Mouse (Mus musculus) lung, postnatal 25 days (tissue): ENCODE data around the gene Ryr2.
"Not testable (repeated sequence)": the region's sequence is repeated elsewhere in the genome, so short reads cannot be mapped to it uniquely, and the experiment has no call there.

Source experiments
- DNase-seq: peaks from one replicate; pipeline ENCODE4 v3.0.0; 2022; ENCODE audit warnings: low spot score

Ryr2 gene

DNA sequence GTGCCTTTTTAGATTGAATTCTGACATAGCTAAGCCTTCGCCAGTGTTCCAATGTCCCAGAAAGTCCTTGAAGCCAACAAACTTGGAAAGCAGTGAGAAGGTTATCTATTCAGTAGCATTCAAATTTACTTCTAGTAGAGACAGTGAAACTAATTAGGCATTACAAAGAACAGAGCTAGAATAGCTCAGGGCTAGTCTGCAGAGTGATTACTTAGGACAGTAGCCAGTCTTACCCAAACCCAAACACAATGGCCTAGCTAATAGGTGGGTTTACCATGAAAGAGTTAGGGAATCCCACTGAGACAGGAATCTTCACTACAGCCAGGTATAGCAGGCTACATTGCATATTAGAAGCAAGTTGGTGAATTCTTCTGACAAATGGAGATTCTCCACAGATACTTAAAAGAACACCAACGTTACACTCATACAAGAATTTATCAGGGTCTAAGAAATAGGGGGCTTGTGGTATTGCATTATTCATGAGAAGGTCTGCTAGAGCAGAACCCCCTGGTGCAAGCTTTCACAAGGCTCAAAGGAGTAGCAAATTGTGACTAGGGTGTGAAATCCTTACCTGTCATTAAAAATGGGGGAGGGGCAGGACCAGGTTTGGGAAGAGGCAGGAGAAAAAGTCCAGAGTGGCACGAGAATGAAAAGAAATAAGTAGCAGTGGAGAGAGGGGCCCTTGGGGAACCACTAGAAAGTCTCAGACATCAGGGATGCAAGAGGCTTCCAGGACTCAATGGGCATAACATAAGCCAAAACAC lies 172.3 kb downstream of the Ryr2 start:
- DNase-seq = not testable (repeated sequence)

DNA sequence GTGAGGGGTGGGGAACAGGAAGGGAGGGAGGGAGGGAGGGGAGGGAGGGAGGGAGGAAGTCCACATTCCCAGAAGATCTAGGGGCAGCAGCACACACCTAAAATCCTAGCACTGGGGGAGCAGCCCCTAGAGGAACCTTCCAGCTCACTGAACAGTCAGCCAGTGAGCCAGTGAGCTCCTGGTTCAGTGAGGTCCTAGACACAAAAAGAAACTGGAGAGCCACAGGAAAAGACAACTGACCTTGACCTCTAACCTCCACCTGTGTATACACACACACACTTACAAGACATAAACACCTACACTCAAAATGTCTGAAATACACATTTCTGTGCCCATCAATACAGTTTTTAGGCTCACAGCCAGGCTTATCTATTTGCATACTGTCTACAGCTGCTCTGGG lies 173.4 kb downstream of the Ryr2 start:
- no peak for DNase-seq

DNA sequence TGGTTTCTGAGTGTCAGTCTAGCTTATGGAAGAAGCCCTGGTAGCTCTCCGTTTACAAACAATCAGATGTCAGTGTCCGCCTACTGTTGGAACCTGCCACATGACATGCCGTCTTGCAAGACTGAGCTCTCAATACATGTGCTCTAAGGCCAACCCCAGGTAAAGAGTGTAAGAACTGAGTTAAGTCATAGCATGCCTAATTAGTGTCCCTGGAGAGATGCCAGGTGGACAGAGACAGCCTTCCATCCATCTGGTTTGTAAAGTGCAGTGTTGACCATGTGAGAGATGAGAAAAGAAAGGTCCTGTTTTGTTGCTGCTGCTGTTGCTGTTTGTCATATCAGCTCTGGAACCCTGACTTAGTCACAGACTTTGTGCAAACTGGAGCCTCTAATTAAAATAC lies 178.0 kb downstream of the Ryr2 start:
- DNase-seq = no peak

DNA sequence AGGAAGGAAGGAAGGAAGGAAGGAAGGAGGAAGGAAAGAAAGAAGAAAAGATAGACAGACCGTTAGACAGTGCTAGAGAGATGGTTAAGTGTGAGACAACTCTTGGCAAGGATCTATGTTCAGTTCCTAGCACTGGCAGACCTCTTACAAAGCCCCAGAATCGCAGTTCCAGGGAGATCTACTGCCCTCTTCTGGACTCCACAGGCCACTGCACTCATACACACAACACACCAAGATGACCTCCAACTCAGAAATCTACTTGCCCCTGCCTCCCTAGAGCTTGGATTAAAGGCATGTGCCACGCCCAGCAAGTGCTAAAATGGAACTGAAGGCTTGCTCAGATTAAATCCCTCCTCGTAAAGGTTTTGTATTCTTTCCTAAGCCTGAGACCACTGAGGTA lies 179.0 kb downstream of the Ryr2 start:
- no peak for DNase-seq

DNA sequence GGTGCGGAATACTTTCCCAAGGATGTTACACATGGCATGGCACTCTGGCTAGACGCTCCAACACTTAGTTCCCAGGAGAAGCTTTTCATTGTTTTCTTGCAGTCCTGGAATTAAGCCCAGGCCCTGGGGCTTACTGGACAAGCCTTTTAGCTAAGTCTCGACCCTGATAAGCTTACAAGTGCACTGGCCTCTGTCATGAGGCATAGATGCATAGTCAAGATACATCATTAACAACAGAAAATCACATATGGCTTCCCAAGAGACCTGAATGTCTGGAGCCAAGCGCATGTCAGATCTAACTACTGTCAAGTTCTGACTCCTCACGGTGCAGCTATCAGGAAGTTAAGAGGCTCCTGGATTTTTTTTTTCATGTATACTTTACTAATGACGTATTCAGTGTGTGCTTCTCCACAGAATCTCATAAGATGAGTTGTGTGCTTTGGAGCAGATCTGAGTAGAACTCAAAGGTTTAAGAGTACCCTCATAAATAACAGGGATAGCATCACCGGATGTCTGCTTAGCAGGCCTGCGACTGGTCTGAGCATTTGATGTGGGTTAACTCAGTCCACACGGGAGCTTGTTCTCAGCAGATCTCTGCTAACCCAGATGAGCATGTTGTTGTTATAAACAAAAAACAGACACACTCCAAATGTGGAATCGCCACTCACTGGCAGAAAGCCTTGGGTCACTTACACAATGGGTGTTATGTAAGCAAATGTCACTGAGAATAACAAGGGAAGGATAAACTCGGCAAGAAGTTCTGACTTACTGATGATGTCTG lies 179.8 kb downstream of the Ryr2 start:
- DNase-seq = peak; percentile 27

DNA sequence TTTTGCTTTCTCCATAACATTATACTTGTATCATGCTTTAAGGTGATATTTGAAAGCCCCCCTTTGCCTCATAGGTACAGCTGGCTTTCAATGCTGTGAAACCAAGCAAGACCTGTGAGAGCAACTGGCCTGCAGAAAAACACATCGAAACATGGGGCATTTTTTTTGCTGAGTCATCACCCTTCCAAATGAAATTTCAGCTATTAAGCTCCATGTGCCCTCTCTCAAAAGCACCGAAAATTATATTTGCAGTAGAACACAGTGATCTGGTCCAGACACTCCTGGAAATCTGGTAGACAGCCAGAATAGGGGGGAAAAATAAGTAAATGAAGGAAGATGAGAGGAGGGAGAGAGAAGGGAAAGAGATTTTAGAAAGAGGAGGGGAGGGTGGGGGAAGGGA lies 180.5 kb downstream of the Ryr2 start:
- DNase-seq = no peak

DNA sequence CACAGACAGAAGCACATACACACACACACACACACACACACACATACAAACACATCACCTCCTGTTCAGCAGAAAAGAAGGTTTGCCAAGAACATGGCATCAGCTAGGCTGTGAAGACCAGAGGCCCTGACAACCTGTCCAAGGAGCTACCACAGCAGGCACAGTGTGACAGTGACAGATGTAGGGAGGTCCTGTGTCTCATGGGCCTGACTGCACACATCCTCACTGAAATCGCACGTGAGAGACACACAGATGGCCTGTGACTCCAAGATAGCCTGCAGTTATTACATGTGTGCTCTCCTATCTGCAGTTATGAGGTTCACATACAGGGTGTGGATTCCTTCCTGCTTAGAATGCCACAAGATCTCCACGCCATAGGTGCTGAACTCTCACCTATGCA lies 182.0 kb downstream of the Ryr2 start:
- no peak for DNase-seq

DNA sequence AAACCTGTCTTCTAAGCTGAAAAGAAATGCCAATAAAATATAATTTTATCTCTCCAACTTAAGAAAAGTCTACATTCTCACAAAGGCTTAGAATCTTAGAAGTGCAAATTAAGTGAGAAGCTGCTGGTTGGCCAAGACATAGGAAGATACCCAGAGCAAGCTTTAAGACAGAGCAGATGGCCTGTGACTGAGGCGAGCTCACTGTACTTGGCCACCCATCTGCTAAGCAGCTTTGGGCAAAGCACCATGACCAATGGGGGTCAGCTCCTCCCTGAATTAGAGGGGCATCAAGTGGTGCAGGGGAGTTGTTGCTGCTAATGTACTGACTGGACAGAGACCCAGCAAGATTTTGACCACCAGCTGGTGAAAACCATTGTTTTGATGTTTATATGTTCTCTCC lies 186.2 kb downstream of the Ryr2 start:
- DNase-seq = no peak

DNA sequence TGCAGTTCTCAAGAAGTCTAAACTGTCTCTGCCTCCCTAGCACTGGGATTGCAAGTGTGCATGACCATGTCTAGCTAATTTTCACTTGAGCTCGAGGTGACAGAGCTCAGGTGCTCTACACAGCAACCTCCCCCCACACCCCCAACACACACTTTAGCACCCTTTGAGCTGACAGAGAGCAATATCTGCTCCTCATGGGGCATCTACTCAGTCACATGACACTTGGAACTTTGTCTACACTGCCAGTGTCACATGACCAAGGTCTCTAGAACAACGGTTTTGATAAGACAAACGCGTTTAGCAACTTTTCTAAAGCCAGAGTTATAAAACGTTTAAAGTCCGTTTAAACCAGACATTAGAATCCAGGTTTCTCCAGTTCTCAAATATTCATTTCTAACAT lies 187.3 kb downstream of the Ryr2 start:
- DNase-seq = no peak

DNA sequence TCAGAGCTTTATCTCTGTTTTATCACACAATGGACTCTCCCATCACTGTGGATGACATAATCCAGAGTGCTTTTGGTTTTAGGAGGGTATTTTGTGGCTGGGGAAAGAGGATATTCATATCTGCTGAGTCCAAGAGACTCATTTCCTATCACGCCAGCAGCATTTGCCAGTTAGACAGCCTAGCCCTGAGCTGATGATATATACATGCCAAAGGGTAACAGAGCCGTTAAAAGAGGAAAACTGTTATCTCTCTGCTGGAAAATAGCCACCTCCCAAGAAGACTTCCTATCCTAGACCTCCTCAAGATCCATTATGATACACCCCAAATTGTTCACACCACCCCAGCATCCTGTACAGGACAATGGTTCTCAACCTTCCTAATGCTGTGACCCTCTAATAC lies 191.1 kb downstream of the Ryr2 start:
- DNase-seq = no peak

DNA sequence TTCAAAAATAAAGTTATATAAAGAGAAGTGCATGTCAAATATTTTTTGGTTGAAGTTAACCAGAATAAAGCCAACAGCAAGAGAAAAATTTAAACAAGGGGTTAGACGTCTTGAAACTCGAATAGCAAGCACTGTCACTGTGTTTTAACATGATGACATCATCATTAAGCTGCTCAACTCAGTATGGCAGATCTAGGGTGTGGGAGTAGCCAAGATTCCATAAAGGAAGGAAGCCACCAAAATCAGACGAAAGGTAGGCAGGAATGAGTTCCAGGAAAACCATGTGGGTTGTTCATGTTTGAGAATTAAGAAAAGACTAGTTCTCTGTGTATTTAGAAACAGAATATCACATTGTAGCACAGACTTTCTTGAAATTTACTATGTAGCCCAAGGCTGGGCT lies 192.1 kb downstream of the Ryr2 start:
- DNase-seq = no peak

DNA sequence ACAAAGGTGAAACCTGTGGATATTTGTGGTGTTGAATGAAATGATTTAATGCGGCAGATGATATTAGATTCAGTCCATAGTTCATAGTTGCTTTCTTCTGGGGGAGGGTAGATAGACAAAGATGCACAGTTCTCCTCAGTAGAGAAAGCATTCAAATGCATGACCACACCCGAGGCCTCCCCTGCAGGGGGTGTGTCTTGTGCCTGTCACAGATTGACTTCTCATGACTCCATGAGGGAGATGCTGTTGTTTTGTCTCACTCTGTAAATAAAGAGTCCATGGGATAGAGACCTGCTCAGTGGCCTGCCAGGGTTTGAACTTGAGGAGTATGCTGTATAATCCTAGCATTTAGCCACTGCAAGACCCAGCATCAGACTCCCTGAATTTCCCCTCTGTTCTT lies 194.5 kb downstream of the Ryr2 start:
- no peak for DNase-seq

DNA sequence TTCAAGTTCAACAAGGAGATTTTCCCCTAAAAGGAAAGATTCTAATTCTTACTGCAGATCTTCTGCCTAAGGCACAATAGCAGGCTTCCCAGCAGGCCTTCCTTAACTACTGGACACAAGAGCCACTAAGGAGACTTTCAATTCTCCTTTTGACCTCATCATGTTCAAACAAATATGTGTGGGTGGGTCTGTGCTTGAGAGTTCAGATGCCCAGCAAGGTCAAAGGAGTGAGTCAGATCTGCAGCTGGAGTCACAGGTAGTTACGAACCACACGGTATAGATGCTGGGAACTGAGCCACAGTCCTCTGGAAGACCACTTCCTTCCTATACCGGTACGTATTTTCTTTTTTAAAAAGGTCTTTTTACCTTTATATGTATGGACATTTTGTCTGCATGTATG lies 198.6 kb downstream of the Ryr2 start:
- DNase-seq = no peak

DNA sequence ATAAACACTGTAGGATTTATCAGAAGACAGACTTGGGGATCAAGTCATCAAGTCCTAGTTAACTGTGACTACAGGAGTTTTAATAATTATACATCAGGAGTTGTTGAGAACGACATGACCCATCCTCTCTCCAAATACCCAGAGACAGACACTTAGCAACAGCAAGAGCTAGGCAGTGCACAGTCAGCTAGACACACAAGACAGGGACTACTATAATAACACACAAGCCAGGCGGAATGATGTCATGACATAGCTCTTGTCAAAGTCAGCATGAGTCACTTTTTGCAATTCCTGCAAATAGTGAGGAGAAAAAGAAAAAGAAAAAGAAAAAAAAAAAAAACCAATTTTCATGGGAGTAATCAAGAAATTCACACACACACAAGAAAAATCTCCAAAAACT lies 201.6 kb downstream of the Ryr2 start:
- no peak for DNase-seq

DNA sequence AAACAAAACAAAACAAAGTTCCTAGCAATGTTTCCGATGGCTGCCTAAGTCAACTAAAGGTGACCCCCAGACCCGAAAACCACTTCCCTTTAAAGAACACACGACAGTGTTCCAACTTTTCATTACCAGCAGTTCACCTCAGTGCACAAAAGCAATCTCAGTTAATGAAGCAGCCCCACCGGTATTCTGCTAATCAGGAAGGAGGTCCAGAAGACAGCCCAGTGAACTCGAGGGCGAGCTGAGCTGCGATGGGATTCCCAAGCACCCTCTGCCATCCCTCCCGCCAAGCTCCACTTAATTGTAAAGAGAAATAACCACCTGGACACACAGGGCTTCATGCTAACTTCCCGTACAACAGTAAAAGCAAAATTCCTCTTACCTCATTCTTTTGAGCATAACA lies 203.5 kb downstream of the Ryr2 start:
- DNase-seq = no peak

DNA sequence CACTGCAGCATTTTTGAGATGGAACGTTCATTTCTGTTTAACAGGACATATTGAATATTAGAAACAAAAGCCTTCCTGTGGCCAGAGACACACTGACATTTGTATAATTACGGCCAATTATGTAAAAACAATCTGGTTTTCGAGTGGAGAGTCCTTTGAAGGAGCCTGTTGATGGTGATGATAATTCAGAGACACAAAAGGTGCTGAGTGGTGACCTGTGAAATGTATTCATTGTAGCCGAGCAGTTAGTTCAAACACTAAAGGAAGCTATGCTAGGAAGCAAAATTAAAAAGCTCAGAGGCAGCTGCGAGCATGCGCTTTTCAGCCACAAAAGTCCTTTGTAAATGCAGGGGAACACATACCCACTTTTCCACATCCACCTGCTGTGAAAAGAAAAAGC lies 203.9 kb downstream of the Ryr2 start:
- DNase-seq = no peak

DNA sequence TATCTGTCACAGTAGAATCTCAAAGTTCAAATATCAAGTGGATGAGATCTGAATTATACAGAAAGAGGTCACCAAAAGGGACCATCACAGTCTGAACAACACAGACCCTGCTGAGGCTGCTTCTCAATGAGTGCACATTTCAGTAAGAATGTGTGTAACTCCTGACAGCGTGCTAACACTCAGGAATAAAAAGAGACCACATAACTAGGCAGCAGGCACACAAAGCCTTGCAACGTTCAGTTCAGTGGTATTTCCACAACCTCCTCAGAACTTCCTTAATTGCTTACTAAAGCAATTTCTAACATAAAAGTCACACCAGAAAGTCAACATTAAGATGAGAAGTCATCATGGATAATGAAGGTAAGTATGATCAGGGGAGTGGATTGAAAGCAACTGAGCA lies 206.1 kb downstream of the Ryr2 start:
- DNase-seq = no peak

DNA sequence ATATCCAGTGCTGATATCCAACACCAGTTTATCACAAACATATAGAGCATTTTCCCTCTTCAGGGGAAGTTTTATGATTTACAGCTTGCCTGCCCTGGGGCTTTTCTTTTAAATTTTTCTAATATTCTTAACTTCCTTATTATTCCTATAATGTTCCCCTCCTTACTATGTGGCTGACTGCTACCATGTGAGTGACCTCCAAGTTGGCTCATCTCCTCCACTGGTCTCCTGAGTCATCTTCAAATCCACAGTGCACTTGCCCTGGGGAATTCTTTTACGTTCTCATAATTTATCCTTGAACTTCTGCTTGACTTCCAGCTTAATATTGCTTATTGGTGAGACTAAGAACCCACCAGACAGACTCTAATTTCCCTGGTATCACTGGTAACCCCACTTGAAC lies 211.1 kb downstream of the Ryr2 start:
- no peak for DNase-seq

DNA sequence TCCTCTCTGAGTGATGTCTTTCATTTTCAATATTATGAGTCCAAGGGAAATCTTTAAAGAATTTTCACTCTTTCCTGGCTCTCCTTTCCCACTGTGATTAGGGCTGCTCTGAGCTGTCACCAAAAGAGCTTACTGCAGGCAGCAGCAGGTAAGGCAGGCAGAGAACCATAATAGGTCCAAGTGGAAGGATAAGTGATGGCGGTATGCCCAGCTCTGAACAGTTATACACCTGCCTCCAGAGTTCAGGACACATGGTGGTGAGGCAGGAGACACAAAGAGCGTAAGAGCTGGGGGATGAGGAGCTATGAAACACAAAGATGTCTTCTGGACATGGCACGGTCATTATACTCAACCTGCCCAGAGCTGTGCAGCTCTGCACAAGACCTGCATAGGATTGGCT lies 215.0 kb downstream of the Ryr2 start:
- no peak for DNase-seq

DNA sequence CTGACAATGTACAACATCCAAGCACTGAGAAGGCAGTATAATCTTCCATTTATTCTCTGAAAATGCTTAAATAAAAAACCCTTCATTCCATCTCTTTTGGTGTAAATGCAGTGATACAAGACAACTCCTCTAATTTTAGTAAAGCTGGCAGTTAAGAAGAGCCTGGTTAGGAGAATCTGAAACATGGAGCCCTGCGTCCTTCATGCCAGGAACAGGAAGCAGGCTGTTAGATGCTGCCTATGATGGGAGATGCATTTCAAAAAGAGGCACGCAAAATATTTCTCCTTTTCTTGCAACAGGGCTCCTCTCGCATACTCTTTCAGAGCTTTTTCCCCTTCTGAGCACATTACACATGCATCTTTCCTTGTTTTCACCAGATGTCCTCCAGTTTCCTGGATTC lies 215.6 kb downstream of the Ryr2 start:
- DNase-seq = no peak

DNA sequence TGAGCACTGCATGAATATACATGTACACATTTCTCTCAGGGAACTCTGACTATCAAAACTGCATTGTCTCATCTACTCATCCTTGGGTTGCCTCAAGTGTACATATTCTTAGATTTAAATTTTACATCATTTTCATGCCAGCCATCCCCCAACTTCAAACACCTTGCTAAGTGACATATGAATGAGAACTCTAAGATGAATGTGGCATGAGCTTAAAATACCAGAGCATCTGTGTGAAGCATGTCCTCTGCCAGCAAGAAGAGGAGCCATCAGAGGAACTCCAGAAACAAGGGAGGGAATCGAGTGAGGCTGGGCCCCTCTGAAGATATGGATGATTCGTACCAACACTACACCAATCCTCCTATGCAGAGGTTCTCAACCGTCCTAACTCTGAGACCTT lies 222.6 kb downstream of the Ryr2 start:
- DNase-seq = no peak

DNA sequence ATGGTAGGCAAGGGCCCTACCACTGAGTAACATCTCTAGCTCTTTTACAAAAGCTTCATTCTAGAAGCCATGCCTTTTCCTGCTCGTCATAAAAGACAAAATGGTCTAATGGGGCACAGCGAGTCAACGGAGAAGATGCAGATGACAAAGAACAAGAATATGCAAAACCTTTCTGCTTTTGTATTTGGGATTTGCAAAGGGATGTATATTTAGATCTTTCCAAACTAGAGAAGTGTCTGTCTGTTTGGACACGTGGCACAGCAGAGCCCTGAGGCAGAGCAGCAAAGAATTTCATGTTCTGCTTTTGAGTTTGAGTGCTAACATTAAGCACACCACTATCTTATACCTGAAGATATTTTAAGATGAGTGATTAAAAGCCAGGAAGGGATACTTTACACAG lies 224.4 kb downstream of the Ryr2 start:
- no peak for DNase-seq

DNA sequence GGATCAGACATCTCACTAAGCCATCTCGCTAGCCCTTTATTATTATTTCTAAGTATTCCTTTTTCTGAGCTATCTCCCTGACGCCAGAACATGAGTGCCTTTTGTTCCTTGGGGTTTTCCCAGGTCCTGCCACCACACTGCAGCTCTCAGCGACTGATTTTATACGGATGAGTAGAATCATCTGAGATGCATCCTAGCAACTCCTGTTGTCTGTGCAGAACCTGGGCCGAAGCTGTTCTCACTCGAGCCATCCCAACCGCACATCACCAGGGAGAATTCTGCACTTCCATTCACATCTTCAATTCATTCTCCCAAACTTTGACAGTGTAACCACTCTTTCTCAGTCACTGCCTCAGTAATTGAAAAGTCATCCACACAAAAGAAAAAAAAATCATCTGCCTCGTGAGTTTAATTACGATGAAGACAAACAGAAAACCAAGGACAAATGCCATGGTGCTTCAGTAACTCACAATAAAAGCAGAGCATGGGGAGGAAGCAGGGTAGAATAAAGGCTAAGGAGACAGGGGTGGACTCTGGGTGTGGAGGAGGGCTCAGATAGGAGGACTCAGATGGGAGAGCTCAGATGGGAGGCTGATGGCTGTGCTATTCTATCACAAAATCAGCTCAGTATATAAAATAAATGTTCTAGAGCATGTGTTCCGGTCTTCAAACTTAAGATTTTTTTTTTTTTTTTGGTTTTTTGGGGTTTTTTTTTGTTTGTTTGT lies 226.1 kb downstream of the Ryr2 start:
- no peak for DNase-seq
